Mouse (Mus musculus): ENCODE measurements around the gene Wbp2.

The Wbp2 gene

DNA sequence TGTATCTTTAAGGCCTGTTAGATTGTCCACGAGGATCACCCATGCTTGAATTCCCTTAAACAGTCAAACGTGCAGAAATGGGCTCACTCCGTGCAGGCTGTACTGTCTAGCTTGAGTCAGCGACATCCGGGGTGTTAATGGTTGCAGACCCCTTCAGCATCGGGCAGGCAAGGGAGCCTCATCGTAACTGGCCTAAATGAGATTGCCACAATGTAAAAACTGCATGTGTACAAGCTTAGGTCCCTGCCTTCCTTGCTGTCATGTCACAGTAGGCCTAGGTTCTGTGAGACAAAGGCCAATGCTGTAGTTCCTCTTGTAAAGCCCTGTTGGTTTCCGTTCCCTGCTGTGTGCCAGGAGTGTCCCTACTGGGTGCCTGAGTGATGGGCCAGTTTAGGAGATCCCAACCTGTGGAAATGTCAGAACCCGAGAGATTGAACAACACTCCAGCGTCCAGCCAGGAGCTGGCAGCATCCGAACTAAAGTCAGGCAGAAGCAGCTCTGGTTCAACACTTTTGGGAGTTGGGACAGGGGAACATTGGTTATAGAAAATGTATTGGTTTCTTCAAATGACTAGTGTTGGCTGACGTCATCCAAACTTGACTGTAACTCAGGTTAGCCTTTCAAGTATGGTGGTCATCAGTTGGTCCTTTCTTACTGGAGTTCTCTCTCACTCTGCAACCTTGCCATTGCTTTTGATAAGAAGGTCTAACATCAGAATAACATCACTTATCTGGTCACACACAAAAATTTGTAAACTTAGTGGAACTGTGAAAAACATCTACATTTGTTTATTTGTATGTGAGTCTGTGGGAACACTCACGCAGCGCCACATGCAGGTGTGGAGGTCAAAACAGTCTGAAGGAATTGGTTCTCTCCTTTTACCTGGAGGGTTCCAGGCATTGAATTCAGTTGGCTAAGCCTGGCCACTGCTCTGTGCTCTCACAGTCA lies 55.6 kb downstream of the Wbp2 start:
- DNase-seq (ENCODE audit: low spot score in 2 of 2): peak; percentile 62 to 77

DNA sequence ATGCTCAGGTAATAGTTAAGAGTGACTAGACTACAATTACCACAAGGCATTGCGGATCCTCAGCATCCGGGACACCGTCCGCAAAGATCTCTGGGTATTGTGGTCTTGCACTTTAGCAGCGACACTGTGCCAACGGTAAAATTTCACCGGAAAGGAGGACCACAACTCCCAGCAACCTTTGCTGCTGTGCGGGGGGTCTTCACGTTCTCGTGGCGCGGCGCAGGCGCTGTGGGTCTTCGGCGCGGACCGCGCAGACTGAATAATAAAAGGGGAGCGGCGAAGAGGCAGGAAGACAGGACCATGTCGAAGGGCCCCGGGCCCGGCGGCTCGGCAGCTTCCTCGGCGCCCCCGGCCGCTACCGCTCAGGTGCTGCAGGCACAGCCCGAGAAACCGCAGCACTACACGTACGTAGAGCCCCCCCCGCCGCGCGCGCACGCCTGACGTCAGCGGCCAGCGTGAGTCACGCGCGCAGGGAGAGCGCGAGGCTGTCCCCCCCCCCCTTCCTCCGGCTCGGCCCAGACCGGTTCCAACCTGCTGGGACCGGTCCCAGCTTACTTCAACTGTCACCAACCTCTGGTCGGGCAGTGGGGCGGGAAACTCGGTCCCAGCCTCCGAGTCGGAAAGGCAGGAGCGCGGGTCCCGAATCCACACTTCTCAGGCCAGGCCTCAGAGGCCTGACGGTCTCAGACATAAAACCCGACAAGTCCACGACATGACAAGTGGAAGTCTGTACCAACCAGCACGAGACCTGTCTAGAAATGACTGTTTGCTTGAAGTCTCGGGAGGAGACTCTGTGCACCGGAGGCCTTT lies 56.5 kb downstream of the Wbp2 start, which contains the start of gene Unk:
Unk (plus strand) TSS at position 235 of the 810 bp plus-strand sequence.
- DNase-seq (ENCODE audit: low spot score in 2 of 2): peak; percentile 93 to 96

DNA sequence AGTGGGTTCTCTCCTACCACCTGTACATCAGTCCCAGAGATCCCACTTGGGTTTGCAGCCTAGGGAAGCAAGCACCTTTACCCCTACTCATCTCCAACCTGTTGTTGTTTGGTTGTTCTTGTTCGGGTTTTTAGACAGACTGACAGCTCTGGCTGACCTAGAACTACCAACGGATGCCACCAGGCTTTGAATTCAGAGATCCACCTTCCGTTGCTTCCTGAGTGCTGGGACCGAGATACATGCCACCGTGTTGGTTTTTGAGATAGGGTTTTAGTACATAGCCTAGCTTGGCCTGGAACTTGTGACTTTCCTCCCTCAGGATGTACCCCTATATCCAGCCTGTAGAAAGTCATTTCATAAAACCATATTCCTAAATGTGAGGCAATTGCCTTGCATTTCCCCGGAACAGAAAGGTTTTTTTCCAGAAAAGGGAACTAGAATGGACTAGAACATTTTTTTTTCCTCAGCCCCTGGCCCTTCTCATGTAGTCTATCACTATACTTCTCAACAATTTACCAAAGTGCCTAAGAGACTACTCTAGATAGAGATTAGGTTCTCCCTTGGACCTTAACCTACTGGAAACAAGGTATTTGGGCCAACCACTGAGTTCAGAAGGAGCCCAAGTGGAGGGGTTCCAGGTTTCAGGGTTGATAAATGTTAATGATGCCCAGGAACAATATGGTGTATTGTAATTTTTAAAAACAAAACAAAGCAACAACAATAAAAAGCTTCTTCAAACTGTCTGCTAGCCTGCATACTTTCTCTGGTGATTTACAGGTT lies 57.5 kb downstream of the Wbp2 start:
- no peak for DNase-seq (ENCODE audit: low spot score in 2 of 2)
